Mouse (Mus musculus) CH12.LX (cell line): ENCODE results near the gene Sept4. TPM values are rescaled to one million over a fixed set of nuclear protein-coding genes. Genes with fewer than 3 reads are reported as not detected.

ENCODE experiments used
- DNase-seq: peaks from one replicate; pipeline ENCODE4 v3.0.0-alpha.2; 2013; ENCODE audit errors: extremely low read depth
- H3K27ac ChIP-seq: 2 replicates; pipeline ENCODE4 v1.5.1; 2012; ENCODE audit warnings: low read depth, mild to moderate bottlenecking, control low read depth, moderate library complexity; ENCODE audit not compliant: insufficient read depth
- H3K27me3 ChIP-seq: replicated peaks from 2 replicates; pipeline ENCODE3; 2012; ENCODE audit warnings: inconsistent platforms
- H3K36me3 ChIP-seq, 2 experiments: replicated peaks in 1 of 2; 2 replicates each; pipeline versions ENCODE3 to v1.6.1; 2012; ENCODE audit warnings: inconsistent platforms in 1 of 2, low read length in 1 of 2, mild to moderate bottlenecking in 1 of 2, mixed read lengths in 1 of 2, moderate library complexity in 1 of 2; ENCODE audit not compliant: control insufficient read depth in 1 of 2, insufficient read depth in 1 of 2
- H3K4me1 ChIP-seq, 2 experiments: 2 replicates each; pipeline ENCODE4 v1.6.1; 2012; ENCODE audit warnings: inconsistent platforms in 1 of 2, moderate library complexity in 1 of 2; ENCODE audit not compliant: insufficient read depth in 2 of 2, control insufficient read depth in 1 of 2
- H3K4me2 ChIP-seq: 2 replicates; pipeline ENCODE4 v1.6.1; 2012; ENCODE audit warnings: low read depth, mild to moderate bottlenecking, control low read depth; ENCODE audit not compliant: poor library complexity, insufficient read depth, severe bottlenecking
- H3K4me3 ChIP-seq, 3 experiments: fragments of 150-350 bp in 1 of 3; sonication (generic) in 1 of 3; replicated peaks in 1 of 3; 2 replicates each; pipeline versions ENCODE3 to v1.5.1; 2011 to 2012; ENCODE audit warnings: low read depth in 2 of 3, low read length in 2 of 3, mild to moderate bottlenecking in 2 of 3, moderate library complexity in 2 of 3, control low read depth in 1 of 3, improper control_type of control experiment in 1 of 3, inconsistent platforms in 1 of 3, mixed read lengths in 1 of 3; ENCODE audit not compliant: poor library complexity in 1 of 3
- H3K79me2 ChIP-seq: replicated peaks from 2 replicates; pipeline ENCODE4 v1.6.1; 2012; ENCODE audit warnings: mild to moderate bottlenecking, moderate library complexity; ENCODE audit not compliant: control insufficient read depth, poor library complexity, insufficient read depth, severe bottlenecking; ENCODE audit errors: extremely low read depth
- H3K9ac ChIP-seq: 2 replicates; pipeline ENCODE4 v1.6.1; 2012; ENCODE audit warnings: low read depth, mild to moderate bottlenecking, control low read depth, moderate library complexity; ENCODE audit not compliant: insufficient read depth
- H3K9me3 ChIP-seq: replicated peaks from 2 replicates; pipeline ENCODE3; 2012; ENCODE audit warnings: low read length, inconsistent platforms, mixed read lengths
- CHD1 ChIP-seq: IDR thresholded peaks from 2 replicates; pipeline ENCODE4 v1.6.1; 2012; ENCODE audit warnings: low read depth, low read length, improper control_type of control experiment, inconsistent platforms
- E2F4 ChIP-seq: IDR thresholded peaks from 2 replicates; pipeline ENCODE4 v1.6.1; 2011; ENCODE audit warnings: low read depth, low read length, improper control_type of control experiment; ENCODE audit not compliant: insufficient replicate concordance
- ELF1 ChIP-seq: IDR thresholded peaks from 2 replicates; pipeline ENCODE4 v1.6.1; 2014; ENCODE audit warnings: low read depth, mild to moderate bottlenecking, inconsistent platforms, low read length, improper control_type of control experiment
- EP300 ChIP-seq: IDR thresholded peaks from 2 replicates; pipeline ENCODE4 v1.6.1; 2011; ENCODE audit warnings: low read length, improper control_type of control experiment
- GABPA ChIP-seq: IDR thresholded peaks from 2 replicates; pipeline ENCODE4 v1.6.1; 2012; ENCODE audit warnings: low read depth, low read length, improper control_type of control experiment, inconsistent platforms; ENCODE audit not compliant: insufficient replicate concordance
- IRF4 ChIP-seq: IDR thresholded peaks from 2 replicates; pipeline ENCODE4 v1.6.1; 2014; ENCODE audit warnings: low read depth, mild to moderate bottlenecking, inconsistent platforms, low read length, improper control_type of control experiment
- JUN ChIP-seq: IDR thresholded peaks from 2 replicates; pipeline ENCODE4 v1.6.1; 2011; ENCODE audit warnings: low read depth, mild to moderate bottlenecking, low read length, improper control_type of control experiment, moderate library complexity; ENCODE audit not compliant: insufficient read depth
- MAX ChIP-seq: IDR thresholded peaks from 2 replicates; pipeline ENCODE4 v1.6.1; 2011; ENCODE audit warnings: low read length, improper control_type of control experiment
- MXI1 ChIP-seq: IDR thresholded peaks from 2 replicates; pipeline ENCODE4 v1.6.1; 2011; ENCODE audit warnings: mild to moderate bottlenecking, low read depth, low read length, improper control_type of control experiment
- MYC ChIP-seq: IDR thresholded peaks from 2 replicates; pipeline ENCODE4 v1.6.1; 2011; ENCODE audit warnings: low read depth, mild to moderate bottlenecking, improper control_type of control experiment, low read length
- NRF1 ChIP-seq: IDR thresholded peaks from 2 replicates; pipeline ENCODE4 v1.6.1; 2014; ENCODE audit warnings: low read depth, mild to moderate bottlenecking, inconsistent platforms, low read length, improper control_type of control experiment, moderate library complexity
- PAX5 ChIP-seq: IDR thresholded peaks from 2 replicates; pipeline ENCODE4 v1.6.1; 2012; ENCODE audit warnings: low read length, inconsistent platforms, mixed read lengths
- POLR2AphosphoS2 ChIP-seq: IDR thresholded peaks from 2 replicates; pipeline ENCODE4 v1.6.1; 2011; ENCODE audit warnings: low read depth, low read length, improper control_type of control experiment
- SIN3A ChIP-seq: IDR thresholded peaks from 2 replicates; pipeline ENCODE4 v1.6.1; 2012; ENCODE audit warnings: low read length, improper control_type of control experiment, inconsistent platforms
- SMC3 ChIP-seq: IDR thresholded peaks from 2 replicates; pipeline ENCODE4 v1.6.1; 2011; ENCODE audit warnings: low read depth, low read length, improper control_type of control experiment
- TCF12 ChIP-seq: IDR thresholded peaks from 2 replicates; pipeline ENCODE4 v1.6.1; 2014; ENCODE audit warnings: low read depth, mild to moderate bottlenecking, inconsistent platforms, low read length, improper control_type of control experiment
- USF1 ChIP-seq: IDR thresholded peaks from 2 replicates; pipeline ENCODE4 v1.6.1; 2014; ENCODE audit warnings: low read depth, mild to moderate bottlenecking, inconsistent platforms, low read length, improper control_type of control experiment
- USF2 ChIP-seq: conservative IDR thresholded peaks from 2 replicates; pipeline ENCODE4 v1.6.1; 2011; ENCODE audit warnings: low read depth, low read length, improper control_type of control experiment
- ZC3H11A ChIP-seq: IDR thresholded peaks from 2 replicates; pipeline ENCODE4 v1.6.1; 2012; ENCODE audit warnings: low read depth, mild to moderate bottlenecking, inconsistent platforms, low read length, improper control_type of control experiment
- dilution Hi-C: fragments of 300-500 bp; cut with MboI; formaldehyde crosslinking; loops from 2 replicates; pipeline ENCODE4 v1.14.3; 2020; ENCODE audit warnings: low sequenced_read_pairs; ENCODE audit not compliant: extremely low pct_unique_long_range_greater_than_20kb, extremely low pct_ligation_motif_present
- in situ Hi-C: fragments of 300-500 bp; cut with MboI; formaldehyde crosslinking; loops from 3 replicates; pipeline ENCODE4 v1.14.3; 2019; ENCODE audit warnings: low sequenced_read_pairs, low pct_ligation_motif_present, low pct_unique_long_range_greater_than_20kb, mixed read lengths
- polyA plus RNA-seq: library from polyadenylated mRNA; unstranded; fragments of >175 nt; gene quantifications from 2 replicates; pipeline ENCODE4 v1.2.1, GENCODE M21; 2012; ENCODE audit warnings: low read depth; ENCODE audit not compliant: insufficient read length
- total RNA-seq, 2 experiments: library from RNA; depleted of rRNA; stranded (reverse); fragments of 300-350 nt in 1 of 2; fragments of >200 nt in 1 of 2; gene quantifications; 2 replicates each; pipeline ENCODE4 v1.2.3; 2012 to 2014

Gene Sept4
- total and polyA plus RNA-seq, 3 experiments, result 0.32 to 1.7 (median 1.5) TPM

GRCm38 (mm10) chr11:87597061-87597460 is 28.4 kb downstream of the Sept4 start:
- in situ Hi-C loops (no loop called here), dilution Hi-C loops (no loop called here)
- peaks cover 25 to 62% of the 10 kb centered on the region in 2 experiments for H3K4me1 ChIP-seq

GRCm38 (mm10) chr11:87599395-87600089 is 30.8 kb downstream of the Sept4 start:
- H3K36me3 ChIP-seq, result peaks cover 68 to 75% of the 10 kb centered on the region in 2 experiments
- no peaks in the 10 kb centered on the region for H3K27me3 ChIP-seq
- in situ Hi-C loops (no loop called here), dilution Hi-C loops (no loop called here)
- H3K79me2 ChIP-seq, result no peaks in the 10 kb centered on the region; the same call in 1 of the 2 replicates
- peaks cover 18 to 71% of the 10 kb centered on the region in 2 experiments for H3K4me1 ChIP-seq
- TF ChIP-seq USF1, result no peak
- TF ChIP-seq GABPA, result no peak
- no peak for TF ChIP-seq TCF12
- no peak for TF ChIP-seq NRF1
- TF ChIP-seq MAX, result no peak
- no peak for TF ChIP-seq ELF1
- TF ChIP-seq IRF4, result no peak
- no peak for TF ChIP-seq USF2
- TF ChIP-seq, all 38 proteins: peak for 0
- no peak overlapping the region for H3K27ac ChIP-seq
- DNase-seq, result no peak
- no peaks in the 10 kb centered on the region for H3K9me3 ChIP-seq
- no peak overlapping the region for H3K9ac ChIP-seq
- H3K4me2 ChIP-seq, result no peak overlapping the region
- H3K4me3 ChIP-seq, result no peak overlapping the region

More at GRCm38 (mm10) chr11:87597061-87597460, 28.4 kb downstream of the Sept4 start:
- no peak for TF ChIP-seq EP300
- TF ChIP-seq ZC3H11A, result no peak
- no peak for TF ChIP-seq PAX5
- TF ChIP-seq MXI1, result no peak
- no peak for TF ChIP-seq USF1
- TF ChIP-seq SIN3A, result no peak
- TF ChIP-seq E2F4, result no peak
- TF ChIP-seq TCF12, result no peak
- no peak for TF ChIP-seq MYC
- no peak for TF ChIP-seq CHD1
- TF ChIP-seq JUN, result no peak
- TF ChIP-seq POLR2AphosphoS2, result no peak
- TF ChIP-seq SMC3, result no peak
- no peak for TF ChIP-seq GABPA
- TF ChIP-seq, all 38 proteins: peak for 0
- Histone ChIP-seq H3K27ac (no peak overlapping the region), H3K36me3 (peaks cover 45 to 54% of the 10 kb centered on the region in 2 experiments), H3K9me3 (no peaks in the 10 kb centered on the region), H3K4me3 (no peak overlapping the region), H3K4me2 (no peak overlapping the region), H3K9ac (no peak overlapping the region), H3K79me2 (peaks cover 12% of the 10 kb centered on the region), H3K27me3 (no peaks in the 10 kb centered on the region)
- no peak for DNase-seq
